Mouse (Mus musculus) embryonic fibroblast, embryonic 13.5 days (primary cell): ENCODE measurements around the gene Pgpep1.

ENCODE experiments used
- CTCF ChIP-seq: IDR thresholded peaks from 2 replicates; pipeline ENCODE4 v1.5.1; 2011; ENCODE audit warnings: mild to moderate bottlenecking, control low read depth, low read length, moderate library complexity, borderline replicate concordance; ENCODE audit not compliant: insufficient read depth
- POLR2A ChIP-seq: IDR thresholded peaks from 2 replicates; pipeline ENCODE4 v1.6.1; 2011; ENCODE audit warnings: low read depth, mild to moderate bottlenecking, control low read depth, low read length, moderate library complexity

GRCm38 (mm10) chr8:70643019-70643418 is 17.2 kb downstream of the Pgpep1 start:
- TF ChIP-seq CTCF: no peak
- TF ChIP-seq POLR2A: no peak
